Mouse (Mus musculus) heart, adult 2 months (tissue): ENCODE measurements around the gene Zbtb7b.

Experiments used
- CTCF ChIP-seq: fragments of 200-600 bp; IDR thresholded peaks from 2 replicates; pipeline ENCODE4 v1.8.1; 2022; ENCODE audit warnings: antibody characterized with exemption, mild to moderate bottlenecking, moderate library complexity
- POLR2A ChIP-seq: fragments of 200-500 bp; IDR thresholded peaks from 2 replicates; pipeline ENCODE4 v1.6.1; 2011; ENCODE audit warnings: mild to moderate bottlenecking, low read depth, low read length, control low read depth; ENCODE audit not compliant: insufficient read depth

GRCm38 (mm10) chr3:89356029-89356428 is 38.5 kb downstream of the Zbtb7b start:
- TF ChIP-seq POLR2A (no peak), CTCF (no peak)
